Comparison of ENCODE assay signal across 1 mouse cellular context in the genomic region with DNA sequence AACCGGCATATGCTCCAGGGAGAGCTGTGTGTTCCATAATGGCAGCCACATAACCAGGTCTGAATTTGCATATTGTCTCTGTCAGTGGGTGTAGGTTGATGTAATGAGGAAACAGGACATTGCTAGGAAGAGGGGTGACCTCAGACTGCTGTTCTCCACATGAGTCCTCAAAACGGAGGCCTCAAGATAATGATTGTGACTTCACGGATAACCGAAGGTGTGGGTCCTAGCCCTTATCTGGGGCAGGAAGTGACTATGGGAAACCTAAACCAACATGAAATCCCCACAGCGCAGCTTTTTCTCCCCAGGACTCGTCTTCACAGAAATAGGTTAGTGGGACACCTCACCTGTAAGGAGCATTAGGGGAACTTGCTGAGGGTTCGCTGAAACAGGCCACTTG.
TF ChIP-seq lines count a peak whose summit lies in the region.

No protein-coding gene starts in this region.

TF ChIP-seq in MEL, 35 proteins besides CTCF, POLR2A, EP300 and RAD21 (continued from another document):
- TF ChIP-seq RCOR1 (IDR thresholded peaks at IDR 0.05; ENCODE audit: low read depth, low read length) (peak; percentile 61; the same call in 1 of the 2 replicates), MAX (IDR thresholded peaks at IDR 0.05; ENCODE audit: low read length) (0 out of 2 replicates have a peak, but pooled peaks have one; percentile 36), ETS1 (IDR thresholded peaks at IDR 0.05; ENCODE audit: low read depth, low read length) (peak; percentile 98)
